In the genomic region with DNA sequence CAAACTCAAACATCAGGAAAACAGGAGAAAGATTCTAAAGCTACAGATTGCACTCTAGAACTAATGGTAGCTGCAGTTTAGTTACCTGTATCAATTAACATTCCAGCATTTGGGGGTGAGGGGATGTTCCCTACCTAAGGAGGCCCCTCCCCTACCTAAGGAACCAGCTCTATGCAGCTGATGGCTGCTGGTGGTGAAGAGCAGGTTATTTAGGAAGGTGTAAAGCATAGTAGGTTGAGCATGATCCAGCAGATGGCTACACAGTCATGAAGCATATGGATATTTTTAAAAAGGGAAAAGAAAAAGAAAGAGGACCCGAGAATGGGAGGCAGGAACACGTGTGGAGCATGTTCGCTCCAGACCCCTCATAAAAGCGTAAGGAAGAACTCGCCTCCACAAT, we compare ENCODE assay signal across 26 mouse cellular contexts.
"Had no signal": no experiment of that assay in that cellular context is flagged by ENCODE, and none has a peak within 500 bp of the region (broad histone marks: within the 10 kb centered on the region; RNA-seq: fewer than 3 reads in every experiment).

No protein-coding gene starts in this region.

- H3K4me1 ChIP-seq: heart, embryonic 10.5 days; hindbrain, embryonic 10.5 days; hindbrain, embryonic 12.5 days; kidney, embryonic 15.5 days; limb, embryonic 10.5 days; limb, embryonic 12.5 days; liver, embryonic 13.5 days; liver, embryonic 15.5 days had no signal

- H3K27me3 ChIP-seq: heart, embryonic 12.5 days; hindbrain, embryonic 12.5 days; kidney, embryonic 15.5 days; limb, embryonic 12.5 days; liver, embryonic 13.5 days; liver, embryonic 15.5 days had no signal

- H3K4me2 ChIP-seq: heart, embryonic 12.5 days; hindbrain, embryonic 12.5 days; hindbrain, embryonic 14.5 days; kidney, embryonic 15.5 days; limb, embryonic 12.5 days; liver, embryonic 13.5 days; liver, embryonic 15.5 days had no signal

- DNase-seq: gastrocnemius, postnatal 14 days; gastrocnemius, postnatal 36 days; heart, adult 18-20 months; heart, postnatal 10 days; heart, postnatal 4 days; kidney, adult 11 months; kidney, adult 2 months; kidney, adult 9 months; kidney, postnatal 25 days; kidney, postnatal 4 days; liver; liver, embryonic 13.5 days had no signal

- H3K4me3 ChIP-seq: heart, embryonic 10.5 days; heart, embryonic 12.5 days; hindbrain, embryonic 10.5 days; hindbrain, embryonic 12.5 days; kidney, embryonic 15.5 days; layer of hippocampus, adult 2 months; left cerebral cortex, adult 2 months; limb, embryonic 10.5 days; limb, embryonic 12.5 days; liver, embryonic 13.5 days; liver, embryonic 15.5 days had no signal

- H3K27ac ChIP-seq: heart, embryonic 10.5 days; hindbrain, embryonic 10.5 days; hindbrain, embryonic 12.5 days; hindbrain, embryonic 14.5 days; kidney, embryonic 15.5 days; kidney, postnatal 0 days; layer of hippocampus, adult 2 months; left cerebral cortex, adult 2 months; limb, embryonic 10.5 days; limb, embryonic 12.5 days; liver, embryonic 13.5 days; liver, embryonic 15.5 days had no signal

- H3K9me3 ChIP-seq: heart, embryonic 10.5 days; heart, embryonic 12.5 days; hindbrain, embryonic 10.5 days; hindbrain, embryonic 12.5 days; kidney, embryonic 15.5 days; limb, embryonic 10.5 days; limb, embryonic 12.5 days; liver, embryonic 13.5 days; liver, embryonic 15.5 days had no signal

- H3K9ac ChIP-seq: heart, embryonic 12.5 days; hindbrain, embryonic 12.5 days; hindbrain, embryonic 14.5 days; kidney, embryonic 15.5 days; limb, embryonic 12.5 days; liver, embryonic 13.5 days; liver, embryonic 15.5 days had no signal

- ATAC-seq: hindbrain, embryonic 16.5 days; intestine, embryonic 16.5 days had no signal
